Mouse (Mus musculus): Measurements from ENCODE around the gene Iqce.
"Not testable (repeated sequence)": the region's sequence is repeated elsewhere in the genome, so short reads cannot be mapped to it uniquely, and the experiment has no call there.

Gene Iqce

DNA sequence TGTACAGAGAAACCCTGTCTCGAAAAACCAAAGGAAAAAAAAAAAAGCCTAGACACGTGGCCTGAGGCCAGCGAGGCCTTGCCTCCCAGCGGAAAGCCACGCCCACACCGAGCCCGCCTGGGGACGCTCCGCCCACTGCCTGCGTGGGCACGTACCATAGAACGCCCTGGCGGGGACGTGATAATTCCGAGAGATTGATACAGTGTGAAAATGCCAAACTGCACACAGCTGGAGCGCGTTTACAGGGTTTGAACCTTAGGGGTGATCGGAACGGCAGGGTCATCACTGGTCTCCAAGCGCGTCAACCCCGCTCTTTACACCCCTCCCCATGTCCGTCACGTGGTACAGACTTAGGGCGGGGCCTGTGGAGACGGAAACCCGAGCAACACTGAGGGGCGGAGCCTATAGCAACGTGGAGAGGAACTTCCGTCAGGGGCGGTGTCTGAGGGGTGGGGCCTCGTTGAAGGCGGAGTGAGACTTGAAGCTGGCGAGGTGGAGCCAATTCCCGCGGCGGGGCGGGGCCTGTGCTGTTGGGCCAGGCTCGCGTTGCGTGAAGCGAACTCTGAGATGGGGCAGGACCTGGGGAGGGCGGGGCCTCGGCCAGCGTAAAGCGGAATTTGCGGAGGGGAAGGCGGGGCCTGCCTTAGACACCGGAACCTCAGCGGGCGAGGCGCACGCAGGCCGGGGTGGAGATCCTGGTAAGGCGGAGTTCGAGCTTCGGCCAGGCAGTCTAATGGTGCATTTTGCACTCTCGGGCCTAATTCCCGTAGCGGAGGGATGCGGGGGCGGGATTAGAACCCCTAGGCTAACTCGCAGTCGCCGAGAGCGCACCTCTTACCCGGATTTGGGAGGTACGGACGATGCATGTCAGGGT is 2.4 kb upstream of the Iqce start, which contains the start of gene Brat1:
Brat1 (plus strand) TSS at position 634 of the 874 bp plus-strand sequence.
- DNase-seq (ENCODE audit: low spot score), result peak; percentile 100

DNA sequence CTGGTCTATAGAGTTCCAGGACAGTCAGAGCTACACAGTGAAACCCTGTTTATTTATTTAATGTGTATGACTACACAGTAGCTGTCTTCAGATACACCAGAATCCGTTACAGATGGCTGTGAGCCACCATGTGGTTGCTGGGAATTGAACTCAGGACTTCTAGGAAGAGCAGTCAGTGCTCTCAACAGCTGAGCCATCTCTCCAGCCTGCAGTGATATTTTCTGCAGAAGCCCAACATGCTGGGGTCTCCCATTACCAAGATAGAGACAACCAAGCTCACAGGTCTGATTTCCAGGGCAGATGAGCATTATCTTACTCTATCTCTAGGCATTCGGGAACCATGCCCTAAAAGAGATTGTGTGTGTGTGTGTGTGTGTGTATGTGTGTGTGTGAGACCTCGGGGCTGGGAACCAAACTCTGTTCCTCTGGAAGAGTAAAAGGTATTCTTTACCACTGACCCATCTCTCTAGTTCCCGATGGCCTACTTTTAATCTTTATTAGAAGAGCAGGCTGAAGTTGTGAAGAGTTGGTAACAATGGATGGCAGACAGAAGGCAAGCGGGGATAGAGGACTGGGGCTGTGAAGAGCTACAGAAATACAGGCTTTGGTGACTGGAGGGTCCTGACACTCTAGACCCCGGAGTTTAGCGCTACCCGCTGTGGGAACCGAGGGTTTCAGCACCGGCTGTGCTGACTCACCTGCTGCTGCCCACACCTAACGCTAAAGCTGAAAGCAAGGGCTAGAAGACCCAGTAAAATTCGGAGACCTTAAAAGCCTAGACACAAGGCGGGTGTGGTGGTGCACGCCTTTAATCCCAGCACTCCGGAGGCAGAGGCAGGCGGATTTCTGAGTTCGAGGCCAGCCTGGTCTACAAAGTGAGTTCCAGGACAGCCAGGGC is 1.6 kb upstream of the Iqce start:
- DNase-seq (ENCODE audit: low spot score), result no peak

DNA sequence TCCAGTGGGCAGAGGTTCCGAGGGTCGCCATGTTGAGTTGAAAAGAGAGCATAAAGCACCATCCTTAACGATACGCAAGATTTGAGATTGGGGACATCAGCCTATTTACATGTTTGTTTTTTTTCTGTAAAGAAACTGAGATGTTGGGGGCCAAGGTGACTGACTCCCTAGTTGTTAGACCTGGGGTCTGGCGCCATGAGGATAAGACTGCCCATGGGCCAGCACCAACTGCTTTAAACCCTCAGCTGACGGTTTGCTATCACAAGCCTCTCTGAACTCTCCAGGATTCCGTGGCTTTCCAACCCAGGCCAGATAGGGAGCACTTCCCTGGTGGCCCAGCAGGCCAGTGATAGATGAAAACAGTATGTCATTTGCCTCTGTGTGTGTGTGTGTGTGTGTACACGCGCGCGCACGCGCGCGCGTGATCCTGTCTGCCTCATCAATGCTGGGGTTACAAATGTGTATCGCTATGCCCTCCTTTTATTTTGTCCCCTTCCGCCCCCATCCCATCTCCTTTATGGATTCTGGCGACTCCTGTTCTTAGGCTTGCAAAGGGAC is 519 bp upstream of the Iqce start:
- no peak for DNase-seq (ENCODE audit: low spot score)

DNA sequence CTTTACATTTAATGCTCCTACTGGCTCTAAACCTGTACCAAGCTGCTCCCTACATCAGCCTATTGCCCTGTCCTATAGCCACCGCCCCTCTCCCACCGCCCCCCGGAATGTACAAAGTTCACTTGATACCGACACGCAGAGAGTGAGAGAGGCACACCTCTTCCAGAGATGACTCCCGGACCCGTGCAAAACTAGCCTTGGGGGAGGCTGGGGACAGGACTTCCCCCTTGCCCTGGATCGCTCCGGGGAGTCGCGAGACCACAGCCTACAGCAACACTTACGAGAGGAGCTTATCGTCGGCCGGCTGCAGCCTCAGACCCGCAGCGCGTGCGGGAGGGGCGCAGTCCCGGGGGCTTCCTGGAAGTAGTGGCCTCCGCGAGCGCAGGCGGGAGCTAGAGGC is 517 bp downstream of the Iqce start:
- DNase-seq (ENCODE audit: low spot score), result no peak

DNA sequence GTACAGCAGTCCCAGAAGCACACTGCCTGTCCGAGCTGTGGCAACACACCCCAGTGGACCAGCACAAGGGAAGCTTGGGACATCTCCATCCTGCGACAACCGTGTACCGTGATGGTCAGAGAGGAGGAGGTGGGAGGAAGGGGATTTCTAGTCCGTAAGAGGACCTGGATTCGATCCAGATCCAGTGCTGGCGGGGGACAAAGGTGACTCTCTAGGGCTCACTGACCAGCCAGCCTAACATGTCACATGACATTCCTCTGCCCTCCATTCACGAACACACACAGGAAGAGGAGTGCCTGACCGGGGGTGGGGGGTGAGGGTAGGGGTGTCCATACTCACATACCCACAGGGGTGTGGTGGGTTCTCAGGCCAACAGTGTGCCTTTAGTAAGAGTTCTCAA is 2.4 kb downstream of the Iqce start:
- DNase-seq (ENCODE audit: low spot score), result no peak

DNA sequence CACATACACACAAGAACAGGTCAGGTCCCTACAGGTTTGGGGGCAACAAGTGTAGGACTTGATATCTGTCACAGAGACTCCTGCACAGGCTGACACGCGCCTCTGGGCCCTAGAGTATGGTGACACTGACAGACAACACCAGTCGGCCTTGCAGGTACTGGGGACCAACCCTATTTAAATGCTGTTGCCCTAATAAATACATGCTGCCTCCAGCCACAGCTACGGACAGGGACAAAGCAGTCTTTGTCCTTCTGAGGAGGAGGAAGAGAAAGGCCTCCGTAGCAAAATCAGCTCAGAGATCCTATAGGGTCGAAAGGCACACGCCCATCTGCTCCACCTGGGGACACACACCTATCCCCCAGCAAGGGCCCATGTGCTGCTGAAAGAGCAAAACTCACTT is 6.2 kb downstream of the Iqce start:
- no peak for DNase-seq (ENCODE audit: low spot score)

DNA sequence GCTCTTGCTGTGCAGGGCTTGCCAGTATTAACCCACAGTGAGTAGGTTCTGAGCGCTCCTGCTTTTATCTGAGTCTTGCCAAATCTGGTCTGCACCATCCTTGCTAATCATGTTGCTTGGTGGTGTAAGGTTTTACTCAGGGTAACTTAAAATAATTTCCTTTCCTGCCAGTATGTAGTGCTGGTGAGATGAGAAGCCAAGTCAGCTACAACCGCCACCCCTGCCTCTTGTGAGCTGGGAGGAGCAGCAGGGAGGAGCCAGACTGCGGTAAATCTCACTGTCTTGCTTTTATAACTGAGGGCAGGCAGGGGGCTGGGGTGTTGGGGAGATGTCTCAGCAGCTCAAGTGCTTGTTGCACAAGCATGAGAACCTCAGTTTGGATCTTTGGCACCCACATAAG is 13.7 kb downstream of the Iqce start:
- DNase-seq (ENCODE audit: low spot score), result no peak

DNA sequence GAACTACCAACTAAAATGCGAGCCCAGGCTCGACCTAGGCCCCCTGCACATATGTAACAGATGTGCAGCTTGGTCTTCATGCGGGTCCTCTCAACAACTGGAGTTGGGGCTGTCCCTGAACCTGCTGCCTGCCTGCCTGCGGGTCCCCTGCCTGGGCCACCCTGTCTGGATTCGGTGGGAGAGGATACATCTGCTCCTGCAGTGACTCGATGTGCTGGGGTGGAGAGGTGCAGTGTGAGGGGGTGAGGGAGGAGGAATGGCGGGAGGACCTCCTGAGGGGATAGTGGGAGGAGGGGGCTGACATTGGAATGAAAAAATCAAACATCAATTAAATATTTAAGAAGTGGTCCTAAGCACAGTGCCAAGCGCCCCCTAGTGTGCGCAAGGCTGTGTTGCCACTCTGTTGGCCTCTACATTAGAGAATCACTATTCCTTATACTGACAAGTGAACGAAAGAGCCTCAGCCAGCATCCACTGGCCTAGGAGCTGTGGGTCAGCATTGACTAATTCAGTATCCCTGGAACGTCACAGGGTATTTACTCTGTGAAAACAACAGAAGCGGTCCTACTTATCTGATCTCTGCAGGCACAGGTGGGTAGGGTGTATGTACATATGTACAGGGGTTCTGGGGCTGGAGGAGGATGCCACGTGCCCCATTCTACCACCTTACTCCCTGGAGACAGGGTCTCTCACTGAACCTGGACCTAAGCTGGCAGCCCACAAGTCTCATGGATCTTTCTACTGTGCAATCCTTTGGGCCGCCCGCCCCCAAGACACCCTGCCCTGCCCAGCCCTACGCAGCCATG is 17.6 kb downstream of the Iqce start:
- DNase-seq (ENCODE audit: low spot score), result peak; percentile 65

DNA sequence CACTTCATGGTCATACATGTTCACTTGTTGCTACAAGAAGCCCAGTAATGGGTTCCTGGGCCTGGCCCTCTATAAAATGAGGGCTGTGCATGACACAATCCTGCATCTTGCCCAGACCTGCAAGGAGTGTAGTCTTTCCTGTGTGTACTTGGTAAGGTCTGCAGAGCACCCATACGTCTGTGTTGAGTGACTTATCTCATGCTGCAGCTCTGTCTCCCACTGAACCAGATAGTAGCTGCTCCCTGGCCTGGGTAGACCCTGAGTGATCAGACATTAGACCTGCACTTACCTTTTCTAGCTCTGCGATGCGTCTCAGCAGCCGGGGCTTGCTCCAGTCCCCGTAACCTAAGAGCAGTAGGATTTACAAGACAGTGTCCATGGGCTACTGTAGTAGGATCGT is 20.1 kb downstream of the Iqce start:
- DNase-seq (ENCODE audit: low spot score), result no peak

DNA sequence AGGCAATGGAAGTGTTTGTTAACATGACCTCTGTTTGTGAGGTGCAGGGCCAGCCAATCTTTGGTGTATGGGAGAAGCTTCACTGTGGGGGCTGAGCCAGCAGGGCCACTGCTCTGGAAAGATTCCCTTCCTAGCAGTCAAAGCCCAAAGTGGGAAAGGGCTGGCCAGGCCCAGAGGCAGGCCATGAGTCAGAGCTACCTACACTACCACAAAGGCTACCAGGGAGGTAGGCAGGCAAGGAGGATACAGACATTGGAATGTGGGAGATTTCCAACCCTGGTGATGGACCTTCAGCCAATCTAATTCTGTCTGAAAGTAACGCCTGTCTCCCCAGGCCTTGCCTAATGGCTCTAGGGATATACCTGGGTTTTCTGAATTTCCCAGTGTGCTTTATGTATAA is 21.2 kb downstream of the Iqce start:
- DNase-seq (ENCODE audit: low spot score), result no peak

DNA sequence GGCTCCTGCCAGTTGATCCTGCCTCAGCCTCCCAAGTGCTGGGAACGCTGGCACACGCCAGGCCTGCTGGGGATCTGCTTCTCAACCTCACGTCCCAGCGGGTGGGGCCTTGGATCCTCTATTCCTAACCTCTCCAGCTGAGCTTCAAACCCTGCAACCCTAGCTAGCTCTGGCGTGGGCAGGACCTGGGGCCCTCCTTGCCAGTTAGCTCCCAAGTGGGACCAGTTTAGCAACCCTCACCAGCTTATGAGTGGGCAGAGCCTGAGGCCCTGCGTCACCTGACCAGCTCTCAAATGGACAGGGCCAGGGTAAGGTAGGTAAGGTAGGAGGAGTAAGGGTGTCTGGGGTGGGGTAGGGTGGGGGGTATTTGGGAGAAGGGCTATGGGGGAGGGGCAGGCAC is 22.1 kb downstream of the Iqce start:
- DNase-seq (ENCODE audit: low spot score), result no peak

DNA sequence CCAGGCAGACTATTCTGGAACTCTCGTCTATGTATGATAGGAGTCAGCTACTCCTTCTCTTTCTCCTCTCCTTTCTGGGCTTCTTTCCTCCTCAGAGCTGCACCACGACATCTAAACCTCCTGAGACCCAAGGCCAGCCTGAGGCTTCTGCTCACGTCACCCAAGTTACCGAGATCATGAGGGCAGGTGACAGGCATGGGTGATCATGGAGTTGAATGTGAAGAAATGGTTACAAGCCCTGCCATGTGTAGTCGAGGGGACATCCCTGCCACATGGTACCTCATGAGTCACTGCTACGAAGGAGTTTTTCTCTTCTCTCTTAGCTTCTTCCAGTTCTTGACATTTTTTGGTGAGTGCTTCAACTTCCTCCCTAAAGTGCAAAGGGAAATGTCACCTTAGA is 25.0 kb downstream of the Iqce start:
- no peak for DNase-seq (ENCODE audit: low spot score)

DNA sequence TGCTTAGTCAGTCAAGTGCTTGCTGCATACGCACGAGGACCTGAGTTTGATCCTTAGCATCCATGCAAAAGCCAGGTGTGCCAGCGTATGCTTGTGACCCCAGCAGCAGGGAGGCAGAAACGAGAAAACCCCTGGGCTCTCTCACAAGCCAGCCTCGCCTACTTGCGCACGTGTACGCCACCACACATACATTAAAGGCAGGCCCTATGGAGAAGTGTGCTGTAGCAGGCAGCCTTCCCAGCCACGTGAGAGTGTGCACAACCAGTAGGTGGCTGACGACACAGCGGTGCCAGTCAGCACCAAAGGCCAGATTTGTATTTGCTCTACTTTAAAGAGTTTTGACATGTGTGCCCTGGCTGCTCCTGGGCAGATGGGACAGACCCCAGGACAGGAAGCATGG is 26.5 kb downstream of the Iqce start:
- no peak for DNase-seq (ENCODE audit: low spot score)

DNA sequence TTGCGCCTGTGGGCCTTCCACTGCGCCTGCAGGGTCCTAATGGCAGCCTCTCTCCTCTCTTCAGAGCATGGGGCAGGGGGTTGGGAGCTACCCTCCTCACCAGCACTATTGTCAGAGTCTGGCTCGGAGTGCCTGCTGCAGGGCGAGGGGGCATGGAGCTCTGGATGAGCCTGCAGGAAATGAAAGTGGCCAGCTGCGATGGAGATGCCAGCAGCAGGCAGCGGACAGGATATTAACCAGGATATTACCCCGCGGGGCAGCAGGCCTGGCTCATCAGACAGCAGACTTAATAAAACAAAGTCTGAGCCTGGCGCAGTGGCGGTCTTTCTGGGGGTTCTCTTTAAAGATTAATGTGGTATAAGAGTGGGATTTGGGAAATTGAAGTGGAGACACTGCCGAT is 27.1 kb downstream of the Iqce start:
- no peak for DNase-seq (ENCODE audit: low spot score)

DNA sequence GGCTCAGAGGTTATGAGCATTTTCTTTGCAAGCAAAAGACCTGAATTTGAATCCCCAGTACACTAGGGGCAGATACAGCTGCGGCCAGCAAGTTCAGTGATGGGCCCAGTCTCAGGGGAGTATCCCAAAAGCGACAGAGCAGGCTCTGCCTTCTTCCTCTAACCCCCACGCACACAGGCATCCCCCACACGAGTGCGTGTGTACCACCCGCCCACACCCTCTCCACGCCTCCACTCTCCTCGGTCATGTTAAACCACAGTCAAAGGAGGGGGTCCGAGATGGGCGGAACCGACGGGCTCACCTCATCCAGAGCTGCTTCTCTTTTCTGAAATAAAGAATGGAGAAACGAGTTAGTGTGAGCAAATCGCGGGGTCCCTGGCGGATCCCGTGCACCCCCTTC is 28.1 kb downstream of the Iqce start:
- no peak for DNase-seq (ENCODE audit: low spot score)

DNA sequence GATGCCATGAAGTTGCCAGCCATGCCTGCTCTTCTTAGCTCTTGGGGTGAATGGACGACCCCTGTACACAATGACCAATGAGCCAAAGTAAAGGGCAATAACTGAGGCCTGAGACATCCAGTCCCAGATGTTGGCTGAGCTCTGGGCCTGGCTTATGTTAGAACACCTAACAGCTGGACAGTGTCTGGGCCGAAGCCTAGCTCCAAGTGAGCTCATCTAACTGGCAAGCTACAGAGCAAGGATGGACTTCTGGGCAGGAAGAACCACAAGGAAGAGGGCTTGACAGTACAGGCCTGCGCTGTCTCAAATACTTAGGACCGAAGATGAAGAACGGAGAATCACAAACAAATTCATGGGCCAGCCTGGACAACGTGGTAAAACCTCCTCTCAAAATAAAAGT is 29.6 kb downstream of the Iqce start:
- not testable (repeated sequence) for DNase-seq (ENCODE audit: low spot score)

DNA sequence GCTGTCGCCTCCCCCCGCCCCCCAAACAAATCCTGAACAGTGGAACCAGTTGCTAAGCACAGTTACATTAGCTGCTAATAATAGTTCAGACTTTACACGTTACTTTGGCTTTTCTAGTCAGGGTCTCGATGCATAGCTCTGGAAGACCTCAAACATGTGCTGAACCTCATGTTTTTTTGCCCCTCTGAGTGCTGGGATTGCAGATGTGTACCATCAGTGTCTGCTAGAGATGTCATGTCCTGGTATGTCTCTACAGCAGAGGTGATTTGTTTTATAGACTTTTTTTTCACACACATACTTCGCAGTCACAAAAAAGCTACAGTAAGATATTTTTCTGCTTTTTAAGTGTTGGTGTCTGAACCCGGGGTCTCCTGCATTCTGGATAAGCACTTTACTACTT is 30.1 kb downstream of the Iqce start:
- no peak for DNase-seq (ENCODE audit: low spot score)

DNA sequence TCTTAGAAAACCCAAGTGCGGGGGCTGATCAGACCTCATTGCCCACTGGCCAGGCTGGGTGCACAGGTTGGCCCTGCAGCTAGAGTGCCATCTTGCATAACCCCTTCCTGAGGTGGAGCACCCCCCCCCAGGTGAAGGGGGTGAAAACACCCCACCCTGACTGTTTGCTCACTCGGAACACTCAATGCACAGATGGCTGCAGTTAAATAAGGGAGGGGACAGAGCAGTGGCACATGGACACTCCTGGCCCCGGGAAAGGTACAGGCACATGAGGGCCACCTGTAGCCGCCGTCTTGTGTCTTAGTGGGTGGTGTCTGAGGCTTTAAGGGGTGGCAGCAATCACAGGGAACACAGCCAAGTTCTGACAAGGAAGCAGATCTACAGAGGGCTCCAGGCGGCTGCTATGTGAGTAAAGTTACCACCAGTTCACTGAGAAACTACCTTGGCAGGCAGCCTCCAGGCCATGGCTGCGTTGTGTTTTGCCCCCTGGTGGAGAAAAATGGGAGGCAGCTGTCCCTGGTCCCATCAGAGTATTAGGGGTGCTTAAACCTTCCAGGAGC is 38.5 kb downstream of the Iqce start:
- peak; percentile 78 for DNase-seq (ENCODE audit: low spot score)

DNA sequence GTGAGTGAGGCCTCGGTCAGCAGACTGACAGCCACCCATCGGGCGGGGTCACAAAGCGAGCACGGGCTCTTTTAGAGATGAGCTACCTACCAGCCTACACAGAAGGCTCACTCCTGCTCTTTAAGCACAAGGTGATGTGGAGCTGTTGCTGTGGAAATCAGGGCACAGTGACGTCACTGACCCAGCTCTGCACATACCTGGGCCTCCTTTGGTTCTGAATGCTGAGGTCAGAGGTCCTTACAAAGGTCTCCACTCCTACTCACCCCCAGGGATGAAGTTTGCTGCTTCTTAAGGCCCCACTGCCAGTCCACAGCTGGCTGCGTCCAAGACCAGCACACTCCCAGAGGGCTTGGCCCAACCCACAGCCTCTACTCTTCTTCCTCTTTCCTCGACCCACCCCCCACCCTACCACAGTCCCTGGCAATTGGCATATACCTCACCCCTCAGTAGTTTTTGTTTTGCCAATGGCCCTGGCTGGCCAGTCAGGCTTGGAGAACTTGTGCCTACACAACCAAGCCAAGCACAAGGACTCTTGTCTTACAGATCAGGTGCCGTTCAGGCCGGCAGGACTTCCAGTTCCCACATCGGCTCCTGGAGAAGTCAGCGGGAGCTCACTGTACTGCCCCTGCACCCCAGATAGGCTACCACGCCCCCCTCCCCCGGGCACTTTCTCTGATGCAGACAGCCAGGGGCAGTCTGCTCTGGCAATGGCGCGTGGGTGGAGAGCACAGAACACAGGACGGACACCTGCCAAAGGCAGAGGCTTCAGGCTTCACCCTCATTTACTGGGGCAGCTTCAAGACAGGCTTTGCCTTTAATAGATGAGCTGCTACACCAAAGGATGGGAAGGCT is 39.2 kb downstream of the Iqce start:
- no peak for DNase-seq (ENCODE audit: low spot score)

DNA sequence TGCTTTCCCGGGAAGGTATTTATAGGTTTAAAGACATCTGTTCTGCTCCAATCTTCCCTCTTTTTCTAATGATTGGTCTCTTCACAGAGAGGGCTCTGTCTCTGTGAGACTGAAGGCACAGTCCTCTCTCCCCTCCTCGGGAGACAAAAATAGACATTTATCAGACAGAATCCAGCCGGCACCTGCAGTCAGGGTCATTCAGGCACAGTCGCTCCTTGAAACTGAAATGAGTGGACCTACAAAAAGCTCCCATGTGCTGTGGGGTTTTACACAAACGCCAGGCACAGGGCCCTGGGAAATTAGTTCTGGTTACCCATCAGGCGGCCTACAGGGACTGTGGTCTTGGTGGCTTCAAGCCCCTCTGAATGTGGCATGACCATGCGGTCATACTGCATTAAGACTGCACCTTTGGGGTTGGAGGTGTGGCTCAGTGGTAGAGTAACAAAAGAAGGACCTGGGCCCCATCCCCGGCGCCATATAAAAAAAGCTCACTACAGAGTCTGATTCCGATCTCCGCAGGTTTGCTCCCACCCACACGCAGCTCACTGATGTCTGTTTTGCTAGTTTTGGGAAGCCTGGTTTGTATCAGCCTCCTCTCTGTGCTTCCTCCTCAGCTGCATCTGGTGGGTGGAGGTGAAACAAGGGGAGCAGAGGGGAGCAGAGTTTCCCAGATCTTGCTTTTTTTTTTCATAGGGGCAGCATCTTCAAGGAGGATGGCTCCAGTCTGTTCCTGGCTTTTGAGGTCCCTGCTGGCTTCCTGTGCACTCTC is 40.1 kb downstream of the Iqce start:
- no peak for DNase-seq (ENCODE audit: low spot score)

Data from layer of hippocampus, adult 11-12 months (tissue).